Mouse (Mus musculus) lung, postnatal 0 days (tissue): Measurements from ENCODE around the gene Olfr485. TPM values are rescaled to one million over a fixed set of nuclear protein-coding genes. Genes with fewer than 3 reads are reported as not detected.
"Not testable (repeated sequence)": the region's sequence is repeated elsewhere in the genome, so short reads cannot be mapped to it uniquely, and the experiment has no call there.

Source experiments
- ATAC-seq: fragments of 200-750 bp; cut with Nextera tagmentation; 2 replicates; pipeline ENCODE4 v1.8.0; 2017; ENCODE audit warnings: moderate library complexity
- DNase-seq: peaks from one replicate; pipeline ENCODE4 v3.0.0-alpha.2; 2016; ENCODE audit warnings: low spot score
- H3K27ac ChIP-seq: fragments of 300-500 bp; sonication (generic); 2 replicates; pipeline ENCODE4 v1.5.1; 2014; ENCODE audit warnings: antibody characterized with exemption, mild to moderate bottlenecking, low read length, mixed read lengths
- H3K27me3 ChIP-seq: fragments of 300-500 bp; sonication (generic); replicated peaks from 2 replicates; pipeline ENCODE4 v1.6.1; 2014; ENCODE audit warnings: low read length, mixed read lengths; ENCODE audit not compliant: insufficient read depth
- H3K36me3 ChIP-seq: fragments of 300-500 bp; sonication (generic); 2 replicates; pipeline ENCODE4 v1.6.1; 2014; ENCODE audit warnings: low read length, mixed read lengths; ENCODE audit not compliant: insufficient read depth
- H3K4me1 ChIP-seq: fragments of 300-500 bp; sonication (generic); 2 replicates; pipeline ENCODE4 v1.6.1; 2014; ENCODE audit warnings: antibody characterized with exemption, low read depth, low read length, mixed read lengths; ENCODE audit not compliant: insufficient read depth
- H3K4me2 ChIP-seq: fragments of 300-500 bp; sonication (generic); replicated peaks from 2 replicates; pipeline ENCODE4 v1.6.1; 2014; ENCODE audit warnings: low read depth, mild to moderate bottlenecking, low read length, moderate library complexity, mixed read lengths
- H3K4me3 ChIP-seq: fragments of 300-500 bp; sonication (generic); 2 replicates; pipeline ENCODE4 v1.5.1; 2014; ENCODE audit warnings: low read depth, low read length
- H3K9ac ChIP-seq: fragments of 300-500 bp; sonication (generic); replicated peaks from 2 replicates; pipeline ENCODE4 v1.6.1; 2014; ENCODE audit warnings: low read depth, mild to moderate bottlenecking
- H3K9me3 ChIP-seq: fragments of 300-500 bp; sonication (generic); 2 replicates; pipeline ENCODE4 v1.6.1; 2016; ENCODE audit warnings: low read length, mixed read lengths
- CTCF ChIP-seq: IDR thresholded peaks from 2 replicates; pipeline ENCODE4 v1.5.1; 2016; ENCODE audit warnings: antibody characterized with exemption, mild to moderate bottlenecking
- EP300 ChIP-seq: IDR thresholded peaks from 2 replicates; pipeline ENCODE4 v1.6.1; 2016; ENCODE audit warnings: antibody characterized with exemption, mild to moderate bottlenecking, control low read depth
- WGBS: fragments of 180-500 bp; shearing (Covaris S2); extraction: QIAGEN DNeasy Blood & Tissue Kit; methylation state at CpG from one replicate; pipeline ENCODE4 v1.1.7; 2014; 5-methylcytosine and 5-hydroxymethylcytosine counted together
- polyA plus RNA-seq: library from polyadenylated mRNA; unstranded; fragments of >200 nt; fragmentation: Nextera tagmentation; extraction: Ambion mirVana; gene quantifications from 2 replicates; pipeline ENCODE4 v1.2.1, GENCODE M21; 2015

Gene Olfr485
- polyA plus RNA-seq: not detected in 2 replicates

GRCm38 (mm10) chr7:108159771-108160170 is at the start of gene Olfr485:
Olfr485 (minus strand) TSS chr7:108159871.
- Histone ChIP-seq H3K4me2 (no peak within 1 kb of the TSS), H3K9me3 (no peaks in the 10 kb centered on the region), H3K36me3 (no peaks in the 10 kb centered on the region), H3K27me3 (no peaks in the 10 kb centered on the region), H3K27ac (no peak within 1 kb of the TSS), H3K4me3 (no peak within 1 kb of the TSS), H3K9ac (no peak within 1 kb of the TSS), H3K4me1 (no peaks in the 10 kb centered on the region)
- TF ChIP-seq EP300 (no peak), CTCF (no peak)
- DNase-seq: no peak
- no peak for ATAC-seq

DNA sequence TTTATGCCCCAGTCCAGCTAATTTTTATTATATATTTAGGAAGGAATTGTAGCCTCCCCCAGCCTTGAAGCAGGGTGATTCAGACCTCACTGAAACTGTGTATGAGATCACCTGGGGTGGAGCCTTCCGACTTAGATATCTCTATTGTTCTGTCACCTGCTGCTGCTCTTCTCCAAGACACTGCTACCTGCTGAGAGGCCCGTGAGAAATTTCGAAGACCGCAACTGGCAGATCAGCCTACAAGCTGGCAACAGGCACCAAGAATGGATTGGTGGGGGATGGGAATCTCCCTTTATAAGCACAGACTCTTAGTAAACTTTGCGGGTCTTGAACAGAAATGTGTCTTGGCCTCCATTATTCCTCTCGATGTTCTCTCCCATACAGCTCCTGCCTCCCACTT is 37.3 kb upstream of the Olfr485 start:
- H3K4me1 ChIP-seq: no peaks in the 10 kb centered on the region
- H3K27ac ChIP-seq: no peak overlapping the region
- no peak for DNase-seq
- no peaks in the 10 kb centered on the region for H3K36me3 ChIP-seq
- no peak for ATAC-seq
- no peaks in the 10 kb centered on the region for H3K27me3 ChIP-seq
- no peak overlapping the region for H3K9ac ChIP-seq
- H3K4me2 ChIP-seq: no peak overlapping the region
- H3K9me3 ChIP-seq: no peaks in the 10 kb centered on the region
- TF ChIP-seq CTCF (no peak), EP300 (no peak)
- H3K4me3 ChIP-seq: no peak overlapping the region
- 68% methylated on average over 6 of the region's 6 CpGs for WGBS

- H3K27me3 ChIP-seq, H3K4me3 ChIP-seq, H3K4me1 ChIP-seq, H3K9me3 ChIP-seq, H3K36me3 ChIP-seq, ATAC-seq, DNase-seq, H3K9ac ChIP-seq, H3K27ac ChIP-seq, H3K4me2 ChIP-seq: not testable (repeated sequence)
- 58% methylated on average over 3 of the region's 3 CpGs for WGBS
Observed at GRCm38 (mm10) chr7:108196337-108196736, 36.7 kb upstream of the Olfr485 start.

DNA sequence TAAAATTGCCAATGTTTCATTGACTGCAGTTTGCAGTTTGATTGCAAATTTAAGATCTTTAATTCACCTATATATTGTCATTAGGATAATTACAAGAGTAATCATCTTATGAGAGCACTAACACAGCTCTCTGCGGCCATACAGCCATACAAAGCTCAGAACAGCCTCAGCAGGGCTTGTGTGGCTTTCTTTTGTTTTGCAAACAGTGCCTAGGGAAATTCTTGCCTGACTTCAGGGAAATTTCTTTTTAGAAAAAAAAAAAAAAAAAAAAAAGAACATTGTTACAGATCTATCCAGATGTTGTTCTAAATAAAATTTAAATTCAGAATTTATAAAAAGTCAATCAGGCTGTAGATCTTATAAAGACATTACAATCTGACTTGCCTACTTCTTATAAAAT is 33.0 kb upstream of the Olfr485 start:
- H3K36me3 ChIP-seq, ATAC-seq, H3K27ac ChIP-seq, H3K27me3 ChIP-seq, H3K4me1 ChIP-seq, H3K9ac ChIP-seq, H3K4me2 ChIP-seq, H3K9me3 ChIP-seq, H3K4me3 ChIP-seq, DNase-seq: not testable (repeated sequence)
- WGBS: 51% methylated on average over 1 of the region's 1 CpGs

GRCm38 (mm10) chr7:108191196-108191595 is 31.5 kb upstream of the Olfr485 start:
- H3K27me3 ChIP-seq, H3K4me3 ChIP-seq, H3K27ac ChIP-seq, ATAC-seq, DNase-seq, H3K4me1 ChIP-seq, H3K4me2 ChIP-seq, H3K9ac ChIP-seq, H3K36me3 ChIP-seq, H3K9me3 ChIP-seq: not testable (repeated sequence)
- WGBS: 86% methylated on average over 2 of the region's 2 CpGs

DNA sequence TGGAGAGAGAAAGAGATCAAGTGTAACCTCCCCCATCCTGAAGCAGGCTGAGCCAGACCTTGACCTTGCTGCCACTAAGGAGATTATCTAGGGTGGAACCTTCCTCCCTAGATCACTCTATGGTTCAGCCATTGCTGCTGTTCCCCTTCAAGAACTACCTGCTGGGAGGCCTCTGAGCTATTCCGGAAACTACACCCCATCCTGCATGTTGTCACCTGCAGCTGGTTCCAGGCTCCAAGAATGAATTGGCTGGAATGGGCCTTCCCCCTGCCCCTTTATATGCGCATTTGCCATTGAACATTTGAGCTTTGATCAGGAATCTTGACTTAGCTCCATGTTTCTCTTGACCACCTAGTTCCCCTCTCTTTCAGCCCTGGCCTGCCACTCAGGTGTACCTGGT is 25.6 kb upstream of the Olfr485 start:
- not testable (repeated sequence) for H3K4me1 ChIP-seq, ATAC-seq, H3K36me3 ChIP-seq, H3K9me3 ChIP-seq, H3K4me3 ChIP-seq, H3K27ac ChIP-seq, H3K9ac ChIP-seq, H3K4me2 ChIP-seq, DNase-seq, H3K27me3 ChIP-seq
- WGBS: 85% methylated on average over 2 of the region's 2 CpGs

DNA sequence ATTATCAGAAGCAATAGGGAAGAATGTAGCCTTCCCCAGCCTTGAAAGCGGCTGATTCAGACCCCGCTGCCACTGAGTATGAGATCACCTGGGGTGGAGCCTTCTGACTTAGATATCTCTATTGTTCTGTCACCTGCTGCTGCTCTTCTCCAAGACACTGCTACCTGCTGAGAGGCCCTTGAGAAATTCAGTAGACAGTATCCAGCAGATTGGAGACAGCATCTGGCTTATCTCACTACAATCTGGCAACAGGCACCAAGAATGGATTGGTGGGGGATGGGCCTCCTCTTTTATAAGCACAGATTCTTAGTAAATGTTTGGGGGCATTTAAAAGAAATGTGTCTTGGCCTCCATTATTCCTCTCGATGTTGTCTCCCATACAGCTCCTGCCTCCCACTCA is 24.7 kb upstream of the Olfr485 start:
- DNase-seq, ATAC-seq, H3K9ac ChIP-seq, H3K4me3 ChIP-seq, H3K27ac ChIP-seq, H3K9me3 ChIP-seq, H3K4me1 ChIP-seq, H3K27me3 ChIP-seq, H3K4me2 ChIP-seq, H3K36me3 ChIP-seq: not testable (repeated sequence)
- WGBS: 71% methylated on average over 3 of the region's 3 CpGs

- not testable (repeated sequence) for ATAC-seq
Observed at GRCm38 (mm10) chr7:108172642-108173041, 13.0 kb upstream of the Olfr485 start, which contains the start of gene Olfr486. Olfr486 (minus strand) TSS chr7:108172742.

More at GRCm38 (mm10) chr7:108172642-108173041, 13.0 kb upstream of the Olfr485 start, which contains the start of gene Olfr486:
- H3K4me1 ChIP-seq, DNase-seq, H3K9me3 ChIP-seq, H3K9ac ChIP-seq, H3K27me3 ChIP-seq, H3K4me3 ChIP-seq, H3K4me2 ChIP-seq, H3K27ac ChIP-seq, H3K36me3 ChIP-seq: not testable (repeated sequence)
- WGBS: 86% methylated on average over 1 of the region's 1 CpGs
